Mouse (Mus musculus): Measurements from ENCODE around the gene Gm20388. TPM values are rescaled to one million over a fixed set of nuclear protein-coding genes. Genes with fewer than 3 reads are reported as not detected.

Gm20388 gene
- total and polyA plus RNA-seq, 2 experiments from 2014 or later, result 17.3 TPM; not detected in 1

- no peak for ATAC-seq (ENCODE audit: insufficient read depth, low read depth)
- Histone ChIP-seq H3K4me1 (ENCODE audit: control insufficient read depth, insufficient read depth) (no peaks in the 10 kb centered on the region), H3K36me3 (replicated peaks; ENCODE audit: control insufficient read depth, insufficient read depth, low read length) (no peaks in the 10 kb centered on the region), H3K4me3 (ENCODE audit: low read depth, low read length) (no peak overlapping the region), H3K4me2 (ENCODE audit: low read depth, low read length) (no peak overlapping the region), H3K9ac (replicated peaks; ENCODE audit: low read depth, low read length) (no peak overlapping the region), H3K9me3 (replicated peaks; ENCODE audit: control insufficient read depth, low read length) (no peaks in the 10 kb centered on the region), H3K27ac (ENCODE audit: low read depth) (no peak overlapping the region), H3K27me3 (ENCODE audit: control insufficient read depth, insufficient read depth, low read length) (peaks cover 41% of the 10 kb centered on the region)
- TF ChIP-seq EP300 (IDR thresholded peaks at IDR 0.05; ENCODE audit: low read depth) (no peak), CTCF (IDR thresholded peaks at IDR 0.05; ENCODE audit: low read depth) (no peak)
- 68% methylated on average over 7 of the region's 7 CpGs for WGBS
- DNase-seq (ENCODE audit: low spot score), result no peak
Measured at GRCm38 (mm10) chr8:119994114-119994513, 83.5 kb downstream of the Gm20388 start.

- Histone ChIP-seq H3K9ac (replicated peaks; ENCODE audit: low read depth, low read length) (no peak overlapping the region), H3K9me3 (replicated peaks; ENCODE audit: control insufficient read depth, low read length) (no peaks in the 10 kb centered on the region), H3K27ac (ENCODE audit: low read depth) (no peak overlapping the region), H3K36me3 (replicated peaks; ENCODE audit: control insufficient read depth, insufficient read depth, low read length) (no peaks in the 10 kb centered on the region), H3K4me1 (ENCODE audit: control insufficient read depth, insufficient read depth) (no peaks in the 10 kb centered on the region), H3K4me3 (ENCODE audit: low read depth, low read length) (no peak overlapping the region), H3K27me3 (ENCODE audit: control insufficient read depth, insufficient read depth, low read length) (peaks cover 41% of the 10 kb centered on the region), H3K4me2 (ENCODE audit: low read depth, low read length) (no peak overlapping the region)
- ATAC-seq (ENCODE audit: insufficient read depth, low read depth) (no peak), DNase-seq (ENCODE audit: low spot score) (no peak)
- WGBS, result 46% methylated on average over 6 of the region's 6 CpGs
- TF ChIP-seq EP300 (IDR thresholded peaks at IDR 0.05; ENCODE audit: low read depth) (no peak), CTCF (IDR thresholded peaks at IDR 0.05; ENCODE audit: low read depth) (no peak)
Measured at GRCm38 (mm10) chr8:119994556-119994955, 83.9 kb downstream of the Gm20388 start.

DNA sequence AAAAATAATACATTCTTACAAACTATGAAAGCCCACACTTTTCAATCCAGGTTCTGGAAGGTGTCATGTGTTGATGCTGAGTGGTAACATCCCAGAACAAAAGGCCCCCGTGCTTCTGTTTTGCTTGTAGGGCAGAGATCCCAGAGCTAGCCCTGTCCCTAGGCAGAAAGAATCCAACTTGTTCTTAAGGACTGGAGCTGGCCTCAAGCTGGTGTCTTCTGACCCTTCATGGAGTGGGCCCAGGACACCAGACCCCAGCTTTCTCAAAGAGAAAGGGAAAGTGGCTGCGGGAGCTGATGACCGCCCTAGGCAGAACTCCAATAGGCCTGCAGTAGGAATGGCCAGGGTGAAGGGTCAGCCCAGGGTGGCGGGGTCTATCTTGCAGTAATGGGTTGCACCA, 86.6 kb downstream of the Gm20388 start:
- Histone ChIP-seq H3K4me3 (ENCODE audit: low read depth, low read length) (no peak overlapping the region), H3K27me3 (ENCODE audit: control insufficient read depth, insufficient read depth, low read length) (peaks cover 28% of the 10 kb centered on the region), H3K4me2 (ENCODE audit: low read depth, low read length) (no peak overlapping the region), H3K27ac (ENCODE audit: low read depth) (no peak overlapping the region), H3K4me1 (ENCODE audit: control insufficient read depth, insufficient read depth) (no peaks in the 10 kb centered on the region), H3K36me3 (replicated peaks; ENCODE audit: control insufficient read depth, insufficient read depth, low read length) (no peaks in the 10 kb centered on the region), H3K9ac (replicated peaks; ENCODE audit: low read depth, low read length) (no peak overlapping the region), H3K9me3 (replicated peaks; ENCODE audit: control insufficient read depth, low read length) (no peaks in the 10 kb centered on the region)
- TF ChIP-seq CTCF (IDR thresholded peaks at IDR 0.05; ENCODE audit: low read depth) (no peak), EP300 (IDR thresholded peaks at IDR 0.05; ENCODE audit: low read depth) (no peak)
- ATAC-seq (ENCODE audit: insufficient read depth, low read depth) (no peak), DNase-seq (ENCODE audit: low spot score) (no peak)
- 80% methylated on average over 4 of the region's 4 CpGs for WGBS

DNA sequence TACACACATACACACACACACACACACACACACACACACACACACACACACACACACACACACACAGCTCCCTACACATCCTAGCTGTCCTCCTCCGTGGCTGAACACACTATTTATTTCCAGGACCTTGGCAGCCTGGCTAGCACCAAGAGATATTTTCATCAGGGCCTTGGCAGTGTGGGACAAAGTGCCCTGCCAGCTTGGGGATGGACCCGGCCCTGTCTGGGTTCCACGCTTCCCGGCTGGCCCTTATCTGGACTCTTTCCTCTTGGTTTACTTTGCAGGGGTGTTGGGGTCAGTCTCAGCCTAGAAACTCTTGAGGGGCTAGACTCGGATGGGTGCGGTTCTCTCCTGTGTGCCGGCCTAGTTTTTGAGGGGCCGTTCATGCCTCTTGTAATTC, 89.8 kb downstream of the Gm20388 start:
- Histone ChIP-seq H3K9me3 (replicated peaks; ENCODE audit: control insufficient read depth, low read length) (no peaks in the 10 kb centered on the region), H3K4me1 (ENCODE audit: control insufficient read depth, insufficient read depth) (0 out of 2 replicates have a peak, but pooled peaks cover 4% of the 10 kb centered on the region), H3K4me3 (ENCODE audit: low read depth, low read length) (no peak overlapping the region), H3K4me2 (ENCODE audit: low read depth, low read length) (no peak overlapping the region), H3K27ac (ENCODE audit: low read depth) (no peak overlapping the region; the same call in 1 of the 2 replicates), H3K27me3 (ENCODE audit: control insufficient read depth, insufficient read depth, low read length) (0 out of 2 replicates have a peak, but pooled peaks cover 5% of the 10 kb centered on the region), H3K36me3 (replicated peaks; ENCODE audit: control insufficient read depth, insufficient read depth, low read length) (no peaks in the 10 kb centered on the region), H3K9ac (replicated peaks; ENCODE audit: low read depth, low read length) (no peak overlapping the region)
- no peak for ATAC-seq (ENCODE audit: insufficient read depth, low read depth)
- DNase-seq (ENCODE audit: low spot score), result no peak
- TF ChIP-seq CTCF (IDR thresholded peaks at IDR 0.05; ENCODE audit: low read depth) (no peak), EP300 (IDR thresholded peaks at IDR 0.05; ENCODE audit: low read depth) (no peak)
- 43% methylated on average over 8 of the region's 8 CpGs for WGBS

- Histone ChIP-seq H3K4me3 (ENCODE audit: low read depth, low read length) (no peak overlapping the region), H3K4me1 (ENCODE audit: control insufficient read depth, insufficient read depth) (0 out of 2 replicates have a peak, but pooled peaks cover 4% of the 10 kb centered on the region), H3K9ac (replicated peaks; ENCODE audit: low read depth, low read length) (no peak overlapping the region), H3K27ac (ENCODE audit: low read depth) (no peak overlapping the region), H3K4me2 (ENCODE audit: low read depth, low read length) (no peak overlapping the region), H3K36me3 (replicated peaks; ENCODE audit: control insufficient read depth, insufficient read depth, low read length) (no peaks in the 10 kb centered on the region), H3K27me3 (ENCODE audit: control insufficient read depth, insufficient read depth, low read length) (peaks cover 5% of the 10 kb centered on the region; the same call in 1 of the 2 replicates), H3K9me3 (replicated peaks; ENCODE audit: control insufficient read depth, low read length) (no peaks in the 10 kb centered on the region)
- TF ChIP-seq EP300 (IDR thresholded peaks at IDR 0.05; ENCODE audit: low read depth) (no peak), CTCF (IDR thresholded peaks at IDR 0.05; ENCODE audit: low read depth) (no peak)
- DNase-seq (ENCODE audit: low spot score) (no peak), ATAC-seq (ENCODE audit: insufficient read depth, low read depth) (no peak)
- WGBS, result 75% methylated on average over 7 of the region's 7 CpGs
Measured at GRCm38 (mm10) chr8:120001712-120002111, 91.1 kb downstream of the Gm20388 start.

DNA sequence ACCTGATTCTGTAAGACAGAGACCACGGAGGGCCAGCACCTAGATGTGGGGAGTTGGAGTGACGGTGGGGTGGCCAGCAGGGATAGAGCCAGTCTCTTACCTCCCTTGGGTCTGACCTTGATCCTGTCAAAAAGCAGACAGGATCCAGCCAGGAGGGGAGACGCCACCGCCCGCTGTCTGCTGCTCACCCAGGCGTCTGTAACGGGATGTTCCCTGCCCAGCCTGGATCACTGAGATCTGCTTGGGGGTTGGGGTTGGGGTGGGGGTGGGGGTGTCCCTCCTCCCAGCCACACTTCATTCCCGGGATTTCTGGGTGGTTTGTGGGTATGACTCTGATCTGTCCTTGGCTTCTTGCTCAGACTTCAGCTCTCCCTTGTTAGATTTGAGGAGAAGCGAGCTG, 91.7 kb downstream of the Gm20388 start:
- Histone ChIP-seq H3K4me2 (ENCODE audit: low read depth, low read length) (no peak overlapping the region), H3K9me3 (replicated peaks; ENCODE audit: control insufficient read depth, low read length) (no peaks in the 10 kb centered on the region), H3K9ac (replicated peaks; ENCODE audit: low read depth, low read length) (no peak overlapping the region), H3K4me1 (ENCODE audit: control insufficient read depth, insufficient read depth) (0 out of 2 replicates have a peak, but pooled peaks cover 4% of the 10 kb centered on the region), H3K36me3 (replicated peaks; ENCODE audit: control insufficient read depth, insufficient read depth, low read length) (no peaks in the 10 kb centered on the region), H3K27me3 (ENCODE audit: control insufficient read depth, insufficient read depth, low read length) (peaks cover 4% of the 10 kb centered on the region; the same call in 1 of the 2 replicates), H3K27ac (ENCODE audit: low read depth) (no peak overlapping the region; the same call in 1 of the 2 replicates), H3K4me3 (ENCODE audit: low read depth, low read length) (no peak overlapping the region)
- 58% methylated on average over 9 of the region's 9 CpGs for WGBS
- TF ChIP-seq EP300 (IDR thresholded peaks at IDR 0.05; ENCODE audit: low read depth) (no peak), CTCF (IDR thresholded peaks at IDR 0.05; ENCODE audit: low read depth) (no peak)
- no peak for ATAC-seq (ENCODE audit: insufficient read depth, low read depth)
- no peak for DNase-seq (ENCODE audit: low spot score)
